Mouse (Mus musculus): Measurements from ENCODE around the gene H2al1o. TPM values are rescaled to one million over a fixed set of nuclear protein-coding genes. Genes with fewer than 3 reads are reported as not detected.
"Not testable (repeated sequence)": the region's sequence is repeated elsewhere in the genome, so short reads cannot be mapped to it uniquely, and the experiment has no call there.

The H2al1o gene
- not detected in 2 replicates for polyA plus RNA-seq (2016; fragmentation: Nextera tagmentation; extraction: Ambion mirVana)

GRCm38 (mm10) chrX:9572309-9572708 lies at the start of gene H2al1o:
Gene H2al1o (minus strand): TSS chrX:9572409.
- not testable (repeated sequence) for H3K4me3 ChIP-seq; H3K9ac ChIP-seq; H3K27me3 ChIP-seq; H3K4me2 ChIP-seq (replicated peaks); H3K4me1 ChIP-seq; H3K9me3 ChIP-seq (replicated peaks); ATAC-seq (ENCODE audit: low FRiP score); H3K27ac ChIP-seq; H3K36me3 ChIP-seq
- 93% methylated on average over 3 of the region's 3 CpGs for WGBS

GRCm38 (mm10) chrX:9598036-9598435 lies 25.8 kb upstream of the H2al1o start:
- not testable (repeated sequence) for H3K4me3 ChIP-seq; ATAC-seq (ENCODE audit: low FRiP score); H3K9me3 ChIP-seq (replicated peaks); H3K27me3 ChIP-seq; H3K36me3 ChIP-seq; H3K9ac ChIP-seq; H3K27ac ChIP-seq; H3K4me1 ChIP-seq; H3K4me2 ChIP-seq (replicated peaks)
- WGBS, result 92% methylated on average over 7 of the region's 7 CpGs

- WGBS, result 92% methylated on average over 3 of the region's 3 CpGs
- no peaks in the 10 kb centered on the region for H3K4me1 ChIP-seq
- no peak overlapping the region for H3K4me3 ChIP-seq
- ATAC-seq (ENCODE audit: low FRiP score), result no peak
- H3K27ac ChIP-seq, result no peak overlapping the region
- no peaks in the 10 kb centered on the region for H3K36me3 ChIP-seq
- no peaks in the 10 kb centered on the region for H3K27me3 ChIP-seq
- no peak overlapping the region for H3K9ac ChIP-seq
- H3K9me3 ChIP-seq (replicated peaks), result no peaks in the 10 kb centered on the region
- H3K4me2 ChIP-seq (replicated peaks), result no peak overlapping the region
These were observed 35.3 kb downstream of the H2al1o start for GRCm38 (mm10) chrX:9536881-9537280.

Other genes with a start within 250 kb of the H2al1o start
- not detected in 2 replicates for gene H2al1k, start 221.8 kb downstream of the H2al1o start, polyA plus RNA-seq (2016; fragmentation: Nextera tagmentation; extraction: Ambion mirVana)
- gene Cybb, start 84.6 kb downstream of the H2al1o start, polyA plus RNA-seq (2016; fragmentation: Nextera tagmentation; extraction: Ambion mirVana), result 0.97 and 1.0 TPM in 2 replicates
- gene Dynlt3, start 90.6 kb upstream of the H2al1o start, polyA plus RNA-seq (2016; fragmentation: Nextera tagmentation; extraction: Ambion mirVana), result 24.0 and 26.4 TPM in 2 replicates

All from hindbrain, embryonic 12.5 days (tissue).